Mouse (Mus musculus) ES-E14 (cell line): Measurements from ENCODE around the gene Pex11b. TPM values are rescaled to one million over a fixed set of nuclear protein-coding genes. Genes with fewer than 3 reads are reported as not detected.

Experiments
- DNase-seq: peaks from one replicate; pipeline ENCODE4 v3.0.0-alpha.2; 2013; ENCODE audit warnings: low read depth, low spot score
- H3K27ac ChIP-seq: 2 replicates; pipeline ENCODE4 v1.5.1; 2012; ENCODE audit warnings: low read depth, mild to moderate bottlenecking, low read length, moderate library complexity, mixed read lengths; ENCODE audit not compliant: poor library complexity, insufficient read depth, severe bottlenecking
- H3K36me3 ChIP-seq: 2 replicates; pipeline ENCODE4 v1.6.1; 2012; ENCODE audit warnings: mild to moderate bottlenecking, low read length, moderate library complexity, mixed read lengths; ENCODE audit not compliant: control insufficient read depth, poor library complexity, insufficient read depth, severe bottlenecking
- H3K4me1 ChIP-seq, 2 experiments: fragments of 150-350 bp in 1 of 2; sonication (generic) in 1 of 2; 2 replicates each; pipeline ENCODE4 v1.6.1; 2012; ENCODE audit warnings: low read length in 2 of 2, mild to moderate bottlenecking in 1 of 2, mixed read lengths in 1 of 2; ENCODE audit not compliant: control insufficient read depth in 2 of 2, insufficient read depth in 2 of 2, poor library complexity in 1 of 2
- H3K4me3 ChIP-seq, 2 experiments: fragments of 150-350 bp in 1 of 2; sonication (generic) in 1 of 2; 2 replicates each; pipeline ENCODE4 v1.5.1; 2012; ENCODE audit warnings: low read length in 2 of 2, low read depth in 1 of 2, mild to moderate bottlenecking in 1 of 2, mixed read lengths in 1 of 2; ENCODE audit not compliant: insufficient read depth in 1 of 2, poor library complexity in 1 of 2, severe bottlenecking in 1 of 2
- H3K9ac ChIP-seq: 2 replicates; pipeline ENCODE4 v1.6.1; 2012; ENCODE audit warnings: low read depth, mild to moderate bottlenecking, low read length, mixed read lengths; ENCODE audit not compliant: poor library complexity, insufficient read depth, severe bottlenecking
- H3K9me3 ChIP-seq: fragments of 150-350 bp; sonication (generic); 2 replicates; pipeline ENCODE4 v1.6.1; 2012; ENCODE audit warnings: low read depth, mild to moderate bottlenecking, low read length; ENCODE audit not compliant: control insufficient read depth, insufficient read depth
- CHD2 ChIP-seq: IDR thresholded peaks from 2 replicates; pipeline ENCODE4 v1.6.1; 2014; ENCODE audit warnings: mild to moderate bottlenecking, low read depth, low read length, inconsistent platforms
- HCFC1 ChIP-seq: IDR thresholded peaks from 2 replicates; pipeline ENCODE4 v1.6.1; 2012; ENCODE audit warnings: low read length, inconsistent platforms, borderline replicate concordance; ENCODE audit not compliant: insufficient read depth
- MAFK ChIP-seq: IDR thresholded peaks from 2 replicates; pipeline ENCODE4 v1.6.1; 2014; ENCODE audit warnings: mild to moderate bottlenecking, low read depth, low read length, inconsistent platforms; ENCODE audit not compliant: insufficient read depth
- ZC3H11A ChIP-seq: IDR thresholded peaks from 2 replicates; pipeline ENCODE4 v1.6.1; 2012; ENCODE audit warnings: low read depth, mild to moderate bottlenecking, inconsistent platforms, low read length, borderline replicate concordance
- ZNF384 ChIP-seq: IDR thresholded peaks from 2 replicates; pipeline ENCODE4 v1.6.1; 2012; ENCODE audit warnings: low read depth, low read length, inconsistent platforms
- in situ Hi-C, 2 experiments: fragments of 600-800 bp; cut with MboI; formaldehyde crosslinking; loops; one replicate each; pipeline ENCODE4 v1.15.1; 2025; ENCODE audit warnings: low sequenced_read_pairs in 2 of 2, inconsistent platforms in 1 of 2; ENCODE audit not compliant: unreplicated experiment in 2 of 2
- total RNA-seq: library from RNA; depleted of rRNA; stranded (reverse); fragments of 300-350 nt; gene quantifications from 2 replicates; pipeline ENCODE4 v1.2.3, GENCODE M21; 2012

The Pex11b gene
- total RNA-seq, 1 experiment: 15.6 TPM

DNA sequence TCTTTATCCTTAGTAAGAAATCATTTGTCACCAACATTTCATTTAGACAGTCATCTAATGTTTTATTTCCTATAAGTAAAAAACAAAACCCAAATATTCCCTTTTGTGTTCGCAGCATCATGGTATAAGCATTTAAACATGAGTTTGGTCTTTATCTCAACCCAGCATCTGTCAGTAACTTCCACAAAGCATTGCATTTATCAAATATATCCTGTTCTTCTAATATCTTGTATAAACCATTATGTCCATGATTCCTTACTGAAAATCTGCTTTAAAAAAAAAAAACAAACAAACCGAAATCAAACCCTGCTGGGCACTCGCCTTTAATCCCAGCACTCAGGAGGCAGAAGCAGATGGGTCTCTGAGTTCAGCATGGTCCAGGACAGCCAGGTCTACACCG lies 28.6 kb upstream of the Pex11b start:
- no peak overlapping the region for H3K9ac ChIP-seq
- H3K4me3 ChIP-seq: no peak overlapping the region
- H3K4me1 ChIP-seq: 0 out of 4 replicates have a peak, but pooled peaks cover 0 to 2% of the 10 kb centered on the region in 2 experiments
- TF ChIP-seq ZC3H11A (no peak), CHD2 (no peak), HCFC1 (no peak), ZNF384 (no peak), MAFK (no peak)
- no peaks in the 10 kb centered on the region for H3K9me3 ChIP-seq
- no peaks in the 10 kb centered on the region for H3K36me3 ChIP-seq
- in situ Hi-C loops: no loop called here
- no peak for DNase-seq
- no peak overlapping the region for H3K27ac ChIP-seq

- Histone ChIP-seq H3K9me3 (no peaks in the 10 kb centered on the region), H3K4me1 (peaks cover 0 to 3% of the 10 kb centered on the region in 2 experiments; a peak in 1 of 4 replicates), H3K4me3 (no peak overlapping the region), H3K36me3 (peaks cover 3% of the 10 kb centered on the region; the same call in 1 of the 2 replicates), H3K9ac (no peak overlapping the region), H3K27ac (no peak overlapping the region)
- TF ChIP-seq CHD2 (no peak), ZC3H11A (no peak), ZNF384 (no peak), HCFC1 (no peak), MAFK (no peak)
- no peak for DNase-seq
- in situ Hi-C loops: no loop called here
These were observed 17.2 kb upstream of the Pex11b start for GRCm38 (mm10) chr3:96617941-96618340.

GRCm38 (mm10) chr3:96623201-96623600 lies 12.0 kb upstream of the Pex11b start:
- Histone ChIP-seq H3K27ac (no peak overlapping the region; the same call in 1 of the 2 replicates), H3K4me3 (no peak overlapping the region)
- TF ChIP-seq ZC3H11A (no peak), MAFK (no peak), CHD2 (no peak), HCFC1 (no peak), ZNF384 (no peak)

DNA sequence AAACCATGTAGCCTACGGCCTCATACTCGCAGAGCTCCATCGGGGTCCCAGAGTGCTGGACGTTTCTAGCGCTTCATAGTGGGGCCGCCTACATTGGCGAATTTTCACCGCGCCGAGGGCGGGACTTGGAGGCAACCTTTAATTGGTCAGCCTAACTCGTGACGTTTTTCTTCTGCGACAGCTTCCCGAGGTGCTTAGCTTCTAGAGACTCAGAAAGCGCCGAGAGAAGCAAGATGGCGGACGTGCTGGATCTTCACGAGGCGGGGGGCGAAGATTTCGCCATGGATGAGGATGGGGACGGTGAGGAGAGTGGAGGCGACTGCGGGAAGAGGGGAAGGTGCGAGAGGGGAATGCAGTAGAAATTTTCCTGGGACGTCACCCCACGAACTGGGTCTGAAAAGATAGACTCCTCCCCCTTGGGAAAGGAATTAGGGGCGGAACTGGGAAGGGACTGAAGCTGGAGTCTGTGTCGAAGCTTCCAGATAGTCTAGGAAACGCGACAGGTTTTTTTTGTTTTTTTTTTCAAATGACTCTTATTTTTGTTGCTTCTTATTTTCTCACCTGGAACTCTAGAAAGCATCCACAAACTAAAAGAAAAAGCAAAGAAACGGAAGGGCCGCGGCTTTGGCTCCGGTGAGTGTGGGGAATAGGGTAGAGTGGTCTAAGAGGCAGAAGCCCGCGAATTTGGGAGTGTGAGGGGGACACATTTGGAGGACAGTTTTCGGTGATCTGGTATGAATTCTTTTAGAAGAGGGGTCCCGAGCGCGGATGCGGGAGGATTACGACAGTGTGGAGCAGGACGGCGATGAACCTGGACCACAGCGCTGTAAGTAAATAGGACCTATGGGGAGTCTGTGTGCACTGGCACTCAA lies 5.2 kb upstream of the Pex11b start, which contains the start of gene Rbm8a:
Gene Rbm8a, plus strand, starts transcription at position 205 of the 872 bp plus-strand sequence.
- H3K36me3 ChIP-seq: peaks cover 10% of the 10 kb centered on the region
- TF ChIP-seq CHD2 (no peak), ZNF384 (0 out of 2 replicates have a peak, but pooled peaks have one; percentile 33), HCFC1 (peak; percentile 77), MAFK (no peak), ZC3H11A (no peak; the same call in 1 of the 2 replicates)

More at GRCm38 (mm10) chr3:96623201-96623600, 12.0 kb upstream of the Pex11b start:
- no peak for DNase-seq
- Histone ChIP-seq H3K4me1 (peaks cover 3 to 9% of the 10 kb centered on the region in 2 experiments; a peak in 2 of 4 replicates), H3K36me3 (peaks cover 6% of the 10 kb centered on the region; the same call in 1 of the 2 replicates), H3K9me3 (no peaks in the 10 kb centered on the region), H3K9ac (no peak overlapping the region)
- in situ Hi-C loops: no loop called here

More for the DNA sequence above, 5.2 kb upstream of the Pex11b start, which contains the start of gene Rbm8a:
- peak within 1 kb of the TSS; percentile 95 for H3K27ac ChIP-seq
- H3K4me3 ChIP-seq: peak within 1 kb of the TSS; percentile 88 to 97
- no peaks in the 10 kb centered on the region for H3K9me3 ChIP-seq
- peak; percentile 99 for DNase-seq
- H3K4me1 ChIP-seq: no peaks in the 10 kb centered on the region; a peak in 1 of 4 replicates
- in situ Hi-C loops: loop anchor here in 1 of 2 experiments (10.0 kb wide), 1 partner anchor 85 kb away; no protein-coding TSS in a partner anchor
- H3K9ac ChIP-seq: peak within 1 kb of the TSS; percentile 99
